Mouse (Mus musculus) Patski (cell line): ENCODE results near the gene C2cd4d. TPM values are rescaled to one million over a fixed set of nuclear protein-coding genes. Genes with fewer than 3 reads are reported as not detected.
A peak's percentile ranks its signal among the peaks of the same experiment; 100 is the strongest.

ENCODE experiments used
- ATAC-seq: fragments of 100-300 bp; one replicate; pipeline ENCODE4 v1.8.0; 2021
- CTCF ChIA-PET: fragments of 350-600 bp; sonication (Branson Sonifier 250); formaldehyde crosslinking; loops from one replicate; lab custom pipeline; 2022; ENCODE audit warnings: inconsistent platforms; lab: Charles Lee
- POLR2A ChIA-PET: fragments of 350-600 bp; sonication (Branson Sonifier 250); formaldehyde crosslinking; loops from one replicate; lab custom pipeline; 2022; ENCODE audit warnings: antibody characterized with exemption, inconsistent platforms; lab: Charles Lee
- DNase-seq: peaks from one replicate; pipeline ENCODE4 v3.0.0-alpha.2; 2011; ENCODE audit warnings: low read depth, low spot score
- H3K27me3 ChIP-seq: fragments of 371-371 bp; one replicate; pipeline ENCODE4 v1.5.1; 2021
- CTCF ChIP-seq: fragments of 100-300 bp; IDR thresholded peaks from one replicate; pipeline ENCODE4 v1.5.1; 2021
- in situ Hi-C: fragments of 300-500 bp; cut with MboI; formaldehyde crosslinking; loops from 3 replicates; pipeline ENCODE4 v1.11.1; 2018; ENCODE audit warnings: low pct_unique_long_range_greater_than_20kb, mixed read lengths
- polyA plus RNA-seq: library from polyadenylated mRNA; unstranded; gene quantifications from one replicate; pipeline ENCODE4 v1.2.3, GENCODE M21; 2021

Gene C2cd4d
- polyA plus RNA-seq, 1 experiment from 2014 or later = not detected

DNA sequence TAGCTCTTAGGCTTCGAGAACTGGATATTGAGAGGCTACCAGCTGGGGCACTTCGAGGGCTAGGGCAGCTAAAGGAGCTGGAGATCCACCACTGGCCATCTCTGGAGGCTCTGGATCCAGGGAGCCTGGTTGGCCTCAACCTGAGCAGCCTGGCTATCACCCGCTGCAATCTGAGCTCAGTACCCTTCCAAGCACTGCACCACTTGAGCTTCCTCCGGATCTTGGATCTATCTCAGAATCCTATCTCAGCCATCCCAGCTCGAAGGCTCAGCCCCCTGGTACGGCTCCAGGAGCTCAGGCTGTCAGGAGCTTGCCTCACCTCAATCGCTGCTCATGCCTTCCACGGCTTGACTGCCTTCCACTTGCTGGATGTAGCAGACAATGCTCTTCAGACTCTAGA lies 40.2 kb downstream of the C2cd4d start:
- POLR2A ChIA-PET = no interaction called here
- peaks cover 36% of the 10 kb centered on the region for H3K27me3 ChIP-seq
- no peak for TF ChIP-seq CTCF
- DNase-seq (no peak), ATAC-seq (no peak)
- CTCF ChIA-PET = interaction anchor here (0.9 kb wide), 1 partner anchor 18 kb away, joined by 3 read pairs; no protein-coding TSS in a partner anchor
- in situ Hi-C loops = no loop called here

DNA sequence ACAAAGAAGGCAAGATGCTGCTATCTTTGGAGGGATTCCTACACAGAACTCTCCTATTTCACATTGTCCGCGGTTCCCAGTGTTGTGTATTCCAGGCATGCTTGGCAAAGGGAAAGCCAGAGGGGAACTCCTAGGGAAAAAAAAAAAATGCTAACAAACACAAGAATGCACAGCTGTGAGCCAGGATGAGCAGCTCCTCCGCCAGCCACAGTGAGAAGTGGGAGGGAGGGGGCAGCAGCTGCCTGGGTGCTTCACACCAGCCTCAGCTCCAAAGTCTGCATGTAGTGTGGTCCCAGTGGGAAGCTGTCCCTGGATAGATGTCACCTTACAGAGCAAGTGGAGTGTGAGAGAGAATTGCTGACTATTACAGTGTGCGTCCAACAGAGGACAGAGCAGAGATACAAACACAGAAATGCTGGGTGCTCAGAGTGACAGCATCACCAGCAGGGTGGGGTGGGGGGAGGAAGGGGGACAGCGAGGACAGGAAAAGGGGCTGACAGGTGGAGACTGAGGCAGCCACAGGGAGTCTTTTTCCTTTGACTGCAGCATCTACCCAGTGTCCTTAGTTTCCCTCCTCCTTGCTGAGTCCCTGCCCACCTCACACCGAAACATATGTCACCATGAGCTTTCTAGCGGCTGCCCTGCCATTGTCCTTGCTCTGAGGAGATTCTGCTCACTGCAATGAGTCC lies 42.3 kb downstream of the C2cd4d start:
- DNase-seq (no peak), ATAC-seq (no peak)
- peaks cover 25% of the 10 kb centered on the region for H3K27me3 ChIP-seq
- ChIA-PET CTCF (interaction anchor here (0.8 to 1.2 kb wide), 3 partner anchors 13 to 29 kb away, joined by 3 to 5 read pairs (median 3); no protein-coding TSS in a partner anchor), POLR2A (no interaction called here)
- in situ Hi-C loops = no loop called here
- no peak for TF ChIP-seq CTCF

DNA sequence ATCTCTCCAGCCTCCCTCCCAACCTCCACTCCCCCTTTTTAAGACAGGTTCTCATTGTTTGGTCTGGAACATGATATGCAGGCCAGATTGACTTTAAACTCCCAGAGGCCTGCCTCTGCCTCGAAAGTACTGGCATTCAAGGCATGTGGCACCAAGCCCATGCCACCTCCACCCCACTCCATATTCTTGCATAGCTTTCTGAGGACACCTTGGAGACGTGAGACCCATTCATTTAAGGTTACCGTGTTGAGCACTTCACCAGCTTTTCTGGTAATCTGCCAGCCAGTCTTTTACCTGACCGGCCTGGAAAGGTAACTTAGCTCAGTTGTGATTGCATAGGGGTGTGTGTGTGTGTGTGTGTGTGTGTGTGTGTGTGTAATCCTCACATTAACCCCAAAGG lies 43.3 kb downstream of the C2cd4d start:
- ATAC-seq (no peak), DNase-seq (no peak)
- CTCF ChIA-PET = interaction anchor here (0.9 to 1.8 kb wide), 2 partner anchors 18 to 29 kb away, joined by 4 to 5 read pairs; no protein-coding TSS in a partner anchor

DNA sequence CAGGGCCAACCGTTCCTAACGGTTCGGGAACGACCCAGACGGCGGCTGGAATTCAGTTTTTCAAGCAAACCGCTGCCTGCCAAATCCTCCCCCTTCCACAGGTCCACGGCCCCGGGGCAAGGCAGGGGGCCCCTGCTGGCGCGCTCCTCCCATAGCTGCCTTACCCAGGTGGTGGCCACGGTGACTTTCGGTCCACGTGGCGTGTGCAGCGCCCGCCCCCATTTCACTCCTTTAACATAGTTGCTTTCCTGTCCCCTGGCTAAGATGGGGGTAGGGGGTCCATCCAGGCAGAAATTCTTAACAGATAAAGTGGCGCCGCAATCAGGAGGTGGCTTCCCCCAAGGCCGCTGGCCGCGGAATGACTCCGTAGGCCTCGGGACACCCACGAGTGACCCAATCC lies 50.3 kb downstream of the C2cd4d start:
- CTCF ChIA-PET = interaction anchor here (1.2 to 1.6 kb wide), 2 partner anchors 15 to 21 kb away, joined by 3 to 4 read pairs; partner anchors contain the start of gene Lingo4
- POLR2A ChIA-PET = no interaction called here
- peaks cover 1% of the 10 kb centered on the region for H3K27me3 ChIP-seq
- ATAC-seq (no peak), DNase-seq (no peak)
- no peak for TF ChIP-seq CTCF
- in situ Hi-C loops = no loop called here

More for the DNA sequence above, 43.3 kb downstream of the C2cd4d start:
- TF ChIP-seq CTCF = no peak
- in situ Hi-C loops = no loop called here
- H3K27me3 ChIP-seq = peaks cover 16% of the 10 kb centered on the region
- POLR2A ChIA-PET = no interaction called here

DNA sequence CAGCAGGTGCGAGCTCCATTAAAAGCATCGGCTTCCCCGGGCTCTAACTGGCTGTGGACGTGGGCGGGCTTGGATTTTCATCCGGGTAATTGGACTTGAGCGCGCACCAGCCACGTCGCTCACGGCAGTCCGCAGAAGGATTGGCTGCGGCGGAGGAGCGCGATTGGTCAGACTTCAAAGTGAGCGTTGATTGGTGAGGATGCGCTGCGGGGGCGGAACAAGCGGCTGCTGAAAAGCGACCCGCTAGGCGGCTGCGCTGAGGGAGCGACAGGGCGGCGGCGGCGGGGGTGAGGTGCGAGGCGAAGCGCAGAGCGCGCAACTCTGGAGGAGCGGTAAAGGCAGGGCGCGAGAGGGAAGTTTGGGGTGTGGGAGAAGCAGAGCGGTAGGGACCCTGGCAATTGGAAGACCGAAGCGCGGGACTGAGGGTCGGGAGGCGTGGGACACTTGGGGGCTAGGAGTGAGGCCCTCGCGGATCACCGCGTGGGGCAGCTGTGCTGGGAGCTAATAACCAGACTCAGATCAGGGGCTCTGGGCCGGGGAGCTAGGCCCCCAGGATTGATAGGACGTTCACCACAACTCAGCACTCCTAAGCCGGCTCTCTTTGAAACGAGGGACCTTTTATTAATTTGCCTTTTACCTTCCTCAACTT lies 50.9 kb downstream of the C2cd4d start, which contains the start of gene Tdrkh:
Gene Tdrkh, plus strand, starts transcription at position 243 of the 649 bp plus-strand sequence.
- ChIA-PET POLR2A (no interaction called here), CTCF (interaction anchor here (1.2 to 1.6 kb wide), 2 partner anchors 15 to 21 kb away, joined by 3 to 4 read pairs; partner anchors contain the start of gene Lingo4)
- no peak for TF ChIP-seq CTCF
- peak; percentile 95 for DNase-seq
- peak; percentile 100 for ATAC-seq
- H3K27me3 ChIP-seq = no peaks in the 10 kb centered on the region
- in situ Hi-C loops = no loop called here

Other genes starting within 250 kb of the C2cd4d start
- gene Gm10696, start 184.2 kb upstream of the C2cd4d start, polyA plus RNA-seq = not detected
- not detected for gene Gm5286, start 165.7 kb upstream of the C2cd4d start, polyA plus RNA-seq
- not detected for gene Gm4778, start 98.4 kb upstream of the C2cd4d start, polyA plus RNA-seq
- 12.2 TPM for gene Them4, start 52.3 kb upstream of the C2cd4d start, polyA plus RNA-seq
- 0.06 TPM for gene Them5, start 20.3 kb upstream of the C2cd4d start, polyA plus RNA-seq
- gene Rorc, start 10.4 kb downstream of the C2cd4d start, polyA plus RNA-seq = 16.1 TPM
- 0.06 TPM for gene Lingo4, start 36.1 kb downstream of the C2cd4d start, polyA plus RNA-seq
- 14.3 TPM for gene Tdrkh, start 50.8 kb downstream of the C2cd4d start, polyA plus RNA-seq
- gene Mrpl9, start 80.9 kb downstream of the C2cd4d start, polyA plus RNA-seq = 101 TPM
- 1.1 TPM for gene Oaz3, start 81.5 kb downstream of the C2cd4d start, polyA plus RNA-seq
- gene Celf3, start 115.9 kb downstream of the C2cd4d start, polyA plus RNA-seq = 0.17 TPM
- 0.19 TPM for gene Riiad1, start 117.9 kb downstream of the C2cd4d start, polyA plus RNA-seq
- gene Snx27, start 220.3 kb downstream of the C2cd4d start, polyA plus RNA-seq = 83.8 TPM